Mouse (Mus musculus) stomach, embryonic 15.5 days (tissue): ENCODE measurements around the gene Dnajc4. TPM values are rescaled to one million over a fixed set of nuclear protein-coding genes. Genes with fewer than 3 reads are reported as not detected.
A peak's percentile ranks its signal among the peaks of the same experiment; 100 is the strongest.

ENCODE experiments used
- ATAC-seq: fragments of 200-750 bp; cut with Nextera tagmentation; 2 replicates; pipeline ENCODE4 v1.8.0; 2017; ENCODE audit warnings: low read depth, moderate number of reproducible peaks, moderate TSS enrichment; ENCODE audit not compliant: insufficient read depth, low FRiP score
- H3K27ac ChIP-seq: fragments of 300-500 bp; sonication (generic); 2 replicates; pipeline ENCODE4 v1.5.1; 2015; ENCODE audit warnings: mild to moderate bottlenecking, inconsistent platforms
- H3K27me3 ChIP-seq: fragments of 300-500 bp; sonication (generic); replicated peaks from 2 replicates; pipeline ENCODE4 v1.6.1; 2015; ENCODE audit warnings: inconsistent platforms
- H3K36me3 ChIP-seq: fragments of 300-500 bp; sonication (generic); 2 replicates; pipeline ENCODE4 v1.6.1; 2015; ENCODE audit warnings: inconsistent platforms
- H3K4me1 ChIP-seq: fragments of 300-500 bp; sonication (generic); 2 replicates; pipeline ENCODE4 v1.6.1; 2015; ENCODE audit warnings: inconsistent platforms
- H3K4me2 ChIP-seq: fragments of 300-500 bp; sonication (generic); 2 replicates; pipeline ENCODE4 v1.6.1; 2015; ENCODE audit warnings: mild to moderate bottlenecking, inconsistent platforms
- H3K4me3 ChIP-seq: fragments of 300-500 bp; sonication (generic); replicated peaks from 2 replicates; pipeline ENCODE4 v1.5.1; 2015; ENCODE audit warnings: inconsistent platforms
- H3K9ac ChIP-seq: fragments of 300-500 bp; sonication (generic); 2 replicates; pipeline ENCODE4 v1.6.1; 2015; ENCODE audit warnings: inconsistent platforms
- H3K9me3 ChIP-seq: fragments of 300-500 bp; sonication (generic); 2 replicates; pipeline ENCODE4 v1.6.1; 2016; ENCODE audit warnings: inconsistent platforms
- WGBS: fragments of 180-500 bp; shearing (Covaris S2); methylation state at CpG from one replicate; pipeline ENCODE4 v1.1.7; 2015; 5-methylcytosine and 5-hydroxymethylcytosine counted together
- polyA plus RNA-seq: library from polyadenylated mRNA; unstranded; fragments of >200 nt; fragmentation: Nextera tagmentation; extraction: Ambion mirVana; gene quantifications from 2 replicates; pipeline ENCODE4 v1.2.1, GENCODE M21; 2015

The Dnajc4 gene
- polyA plus RNA-seq, 1 experiment from 2014 or later = 26.4 TPM

DNA sequence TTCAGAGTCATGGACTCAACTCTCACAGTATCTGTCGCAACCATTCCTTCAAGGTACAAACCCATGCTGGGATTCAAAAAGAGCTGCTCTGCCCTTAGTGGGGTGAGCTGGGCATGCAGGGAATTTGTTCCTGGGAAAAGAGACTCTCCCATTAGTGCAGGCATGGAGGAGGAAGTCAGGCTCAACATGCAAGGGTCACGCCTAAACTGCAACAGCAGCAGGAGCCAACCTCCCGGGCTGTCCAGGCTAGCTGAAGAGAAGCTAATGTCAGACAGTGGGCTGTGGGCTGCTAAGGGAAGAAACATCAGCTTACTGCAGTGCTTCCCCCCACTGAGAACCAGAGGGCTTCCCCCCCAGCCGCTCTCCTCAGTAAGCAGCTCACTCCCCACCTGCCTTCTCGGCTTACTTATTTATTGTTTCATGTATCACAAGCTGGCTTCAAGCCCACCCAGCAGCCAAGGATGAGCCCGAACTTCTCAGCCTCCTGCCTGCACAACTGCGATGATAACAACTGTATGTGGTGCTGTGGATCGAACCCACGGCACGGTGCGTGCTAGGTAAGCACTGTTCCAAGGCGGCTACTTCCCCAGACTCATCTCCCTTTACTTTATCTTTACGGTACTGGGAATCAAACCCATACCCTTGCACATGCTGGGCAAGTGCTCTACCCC is 20.0 kb downstream of the Dnajc4 start:
- Histone ChIP-seq H3K27me3 (no peaks in the 10 kb centered on the region), H3K4me3 (no peak overlapping the region), H3K9me3 (no peaks in the 10 kb centered on the region), H3K27ac (peak overlapping the region; percentile 9; the same call in 1 of the 2 replicates), H3K4me1 (peaks cover 61% of the 10 kb centered on the region), H3K9ac (no peak overlapping the region), H3K4me2 (no peak overlapping the region), H3K36me3 (no peaks in the 10 kb centered on the region)
- 75% methylated on average over 13 of the region's 13 CpGs for WGBS
- no peak for ATAC-seq

DNA sequence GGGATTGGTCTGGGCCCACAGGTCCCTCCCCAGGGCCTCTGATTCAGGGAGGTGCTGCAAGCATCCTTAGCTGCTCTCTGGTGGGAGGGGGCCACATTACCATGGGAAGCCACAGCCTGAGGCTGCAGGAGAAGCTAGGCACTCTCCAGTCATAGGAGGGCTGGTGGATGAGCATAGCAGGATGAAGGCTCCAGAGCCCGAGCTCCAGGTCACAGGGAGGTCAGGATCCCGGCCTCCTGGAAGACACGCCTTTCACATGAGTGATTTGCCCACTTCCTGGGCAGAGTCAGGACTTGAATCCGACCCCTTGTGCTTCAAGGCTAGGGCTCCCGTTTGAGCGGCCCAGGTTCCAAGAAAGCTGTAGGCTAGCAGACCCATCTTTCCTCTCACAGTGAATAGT is 20.7 kb downstream of the Dnajc4 start:
- Histone ChIP-seq H3K9ac (peak overlapping the region; percentile 0; the same call in 1 of the 2 replicates), H3K9me3 (no peaks in the 10 kb centered on the region), H3K4me2 (no peak overlapping the region)

DNA sequence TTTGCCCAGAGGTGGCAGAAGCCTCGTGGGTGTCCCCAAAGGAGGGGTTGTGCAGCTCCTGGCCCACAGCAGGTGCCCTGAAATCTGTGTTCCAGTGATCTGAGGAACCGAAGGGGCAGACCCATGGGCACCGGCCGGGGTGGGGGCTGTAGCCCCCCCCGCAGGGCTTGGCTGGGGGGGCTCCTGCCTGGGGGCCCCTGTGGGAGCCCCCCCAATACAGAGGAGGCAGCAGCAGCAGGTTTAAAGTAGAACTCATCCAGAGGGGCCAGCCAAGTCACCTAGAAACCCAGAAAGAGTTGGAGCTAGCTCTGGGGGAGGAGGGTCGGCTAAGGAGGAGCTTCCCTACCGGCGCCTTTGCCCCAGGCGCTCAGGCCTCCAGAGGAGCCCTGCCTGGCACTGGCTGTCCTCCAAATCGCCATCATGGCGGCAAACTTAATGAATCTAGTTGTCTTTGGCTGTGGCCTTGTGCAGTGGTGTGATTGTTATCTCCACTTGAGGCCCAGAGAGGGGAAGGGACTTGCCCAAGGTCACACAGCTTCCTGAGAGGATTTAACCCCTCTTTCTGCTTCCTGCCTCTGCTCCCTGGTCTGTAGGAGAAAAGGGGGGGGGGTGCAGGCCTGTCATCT is 21.8 kb downstream of the Dnajc4 start:
- 28% methylated on average over 11 of the region's 11 CpGs for WGBS
- peak overlapping the region; percentile 69; the same call in 1 of the 2 replicates for H3K4me3 ChIP-seq
- peaks cover 48% of the 10 kb centered on the region for H3K4me1 ChIP-seq

More for the DNA sequence above, 20.7 kb downstream of the Dnajc4 start:
- peaks cover 58% of the 10 kb centered on the region for H3K4me1 ChIP-seq
- 34% methylated on average over 6 of the region's 6 CpGs for WGBS
- peaks cover 5% of the 10 kb centered on the region for H3K36me3 ChIP-seq
- H3K4me3 ChIP-seq = no peak overlapping the region
- H3K27ac ChIP-seq = peak overlapping the region; percentile 49; the same call in 1 of the 2 replicates
- H3K27me3 ChIP-seq = no peaks in the 10 kb centered on the region
- ATAC-seq = no peak

DNA sequence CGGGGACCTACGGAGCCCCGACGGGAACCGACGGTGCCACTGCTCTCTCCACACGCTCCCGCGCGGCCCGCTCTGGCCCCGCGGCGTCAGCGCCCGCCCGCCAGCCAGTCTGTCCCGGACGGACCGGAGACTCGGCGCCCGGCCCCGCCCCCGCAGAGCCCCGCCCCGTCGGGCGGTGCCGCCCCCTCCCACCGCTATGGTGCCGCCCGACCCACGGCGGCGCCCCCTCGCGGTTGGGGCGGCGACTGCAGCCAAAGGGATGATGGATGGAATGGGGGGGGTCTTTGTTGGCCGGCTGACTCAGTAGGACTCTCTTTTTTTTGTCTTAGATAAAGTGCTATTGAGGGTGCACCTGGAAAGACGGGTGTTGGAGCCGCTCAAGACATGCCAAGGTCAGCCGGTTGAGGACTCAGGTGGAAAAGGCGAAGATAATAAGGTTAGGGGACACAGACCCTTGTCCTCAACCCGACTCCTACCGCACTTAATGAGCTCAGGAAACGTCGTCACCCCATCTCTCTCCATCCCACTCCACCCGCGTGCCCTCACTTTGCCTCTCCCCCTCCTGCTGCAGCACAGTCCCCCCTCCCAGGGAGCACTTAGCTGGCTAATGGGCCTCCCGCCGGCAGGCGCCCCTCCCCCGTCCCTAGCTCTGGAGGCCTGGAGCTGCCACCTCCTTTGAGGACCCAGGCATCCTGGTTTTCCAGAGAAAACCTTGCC is 22.5 kb downstream of the Dnajc4 start:
- Histone ChIP-seq H3K9ac (peak overlapping the region; percentile 45), H3K4me2 (peak overlapping the region; percentile 81), H3K27me3 (no peaks in the 10 kb centered on the region), H3K4me3 (peak overlapping the region; percentile 69), H3K4me1 (peaks cover 48% of the 10 kb centered on the region), H3K9me3 (no peaks in the 10 kb centered on the region), H3K36me3 (peaks cover 22% of the 10 kb centered on the region), H3K27ac (peak overlapping the region; percentile 62)
- WGBS = 1% methylated on average over 53 of the region's 55 CpGs
- ATAC-seq = peak; percentile 65

More for the DNA sequence above, 21.8 kb downstream of the Dnajc4 start:
- no peaks in the 10 kb centered on the region for H3K9me3 ChIP-seq
- ATAC-seq = no peak
- 0 out of 2 replicates have a peak overlapping the region, but pooled peaks have one; percentile 5 for H3K9ac ChIP-seq
- H3K27ac ChIP-seq = peak overlapping the region; percentile 49
- H3K36me3 ChIP-seq = peaks cover 15% of the 10 kb centered on the region
- peak overlapping the region; percentile 81 for H3K4me2 ChIP-seq
- no peaks in the 10 kb centered on the region for H3K27me3 ChIP-seq

DNA sequence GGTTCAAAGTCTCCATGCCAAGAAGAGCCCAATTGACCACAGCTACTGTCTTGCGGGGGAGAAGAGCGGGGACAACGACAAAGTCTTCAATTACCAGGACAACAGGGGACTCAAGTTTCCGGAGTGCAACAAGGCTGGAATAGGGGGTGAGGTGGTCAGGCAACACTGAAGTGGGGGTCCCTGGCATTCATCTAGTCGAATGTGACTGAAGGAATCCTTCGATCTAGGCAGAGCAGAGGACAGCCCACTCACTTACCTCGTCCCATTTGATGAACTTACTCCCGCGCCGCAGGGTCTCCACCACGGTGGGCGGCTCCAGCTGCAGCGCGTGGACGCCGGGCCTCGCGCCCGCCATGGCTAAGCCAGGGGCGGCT is 23.1 kb downstream of the Dnajc4 start:
- Histone ChIP-seq H3K9me3 (no peaks in the 10 kb centered on the region), H3K9ac (peak overlapping the region; percentile 45), H3K27ac (peak overlapping the region; percentile 62), H3K27me3 (no peaks in the 10 kb centered on the region), H3K4me3 (peak overlapping the region; percentile 69), H3K36me3 (peaks cover 28% of the 10 kb centered on the region), H3K4me1 (peaks cover 48% of the 10 kb centered on the region), H3K4me2 (peak overlapping the region; percentile 81)
- no peak for ATAC-seq
- WGBS = under 1% methylated on average over 20 of the region's 20 CpGs

DNA sequence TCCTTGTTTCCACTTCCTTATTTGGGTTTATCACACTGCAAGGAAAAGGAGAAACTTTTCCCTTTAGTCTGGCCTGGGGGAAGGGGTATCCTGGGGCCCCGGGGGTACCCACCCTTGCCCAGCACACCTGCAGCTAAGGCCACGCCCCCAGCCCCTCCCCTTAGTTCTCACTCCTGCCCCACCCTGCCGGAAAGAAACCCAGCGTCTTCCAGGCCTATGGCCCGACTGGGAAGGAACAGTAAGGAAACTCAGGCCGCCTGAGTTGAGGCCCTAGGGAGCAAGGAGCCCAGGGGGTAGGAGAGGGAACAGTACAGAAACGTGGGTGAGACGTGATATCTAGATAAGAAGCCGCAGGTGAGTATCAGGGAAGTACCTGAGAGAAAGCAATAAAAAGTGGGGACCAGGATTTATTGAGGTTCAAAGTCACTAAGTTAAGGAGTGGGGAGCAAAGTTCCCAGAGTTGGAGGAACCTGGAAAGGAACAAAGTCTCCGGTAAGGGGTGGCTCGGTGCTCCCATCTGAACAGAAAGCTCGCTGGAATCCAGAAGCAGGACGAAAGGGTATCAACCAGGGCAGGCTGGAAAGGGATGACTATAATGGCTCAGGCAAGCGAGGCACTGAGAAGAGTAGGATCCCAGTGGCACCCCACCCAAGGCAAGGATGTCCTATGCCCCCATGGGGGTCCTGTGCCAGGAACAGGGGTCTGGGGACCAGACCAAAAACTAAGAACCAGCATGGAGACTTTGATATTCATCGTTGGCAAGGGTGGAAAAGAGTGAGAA is 23.7 kb downstream of the Dnajc4 start:
- H3K27ac ChIP-seq = peak overlapping the region; percentile 62
- no peaks in the 10 kb centered on the region for H3K9me3 ChIP-seq
- H3K4me1 ChIP-seq = peaks cover 46% of the 10 kb centered on the region
- H3K36me3 ChIP-seq = peaks cover 34% of the 10 kb centered on the region
- no peaks in the 10 kb centered on the region for H3K27me3 ChIP-seq
- H3K9ac ChIP-seq = peak overlapping the region; percentile 45
- ATAC-seq = peak; percentile 42; the same call in 1 of the 2 replicates
- H3K4me3 ChIP-seq = peak overlapping the region; percentile 69
- peak overlapping the region; percentile 81 for H3K4me2 ChIP-seq
- WGBS = 9% methylated on average over 15 of the region's 15 CpGs

DNA sequence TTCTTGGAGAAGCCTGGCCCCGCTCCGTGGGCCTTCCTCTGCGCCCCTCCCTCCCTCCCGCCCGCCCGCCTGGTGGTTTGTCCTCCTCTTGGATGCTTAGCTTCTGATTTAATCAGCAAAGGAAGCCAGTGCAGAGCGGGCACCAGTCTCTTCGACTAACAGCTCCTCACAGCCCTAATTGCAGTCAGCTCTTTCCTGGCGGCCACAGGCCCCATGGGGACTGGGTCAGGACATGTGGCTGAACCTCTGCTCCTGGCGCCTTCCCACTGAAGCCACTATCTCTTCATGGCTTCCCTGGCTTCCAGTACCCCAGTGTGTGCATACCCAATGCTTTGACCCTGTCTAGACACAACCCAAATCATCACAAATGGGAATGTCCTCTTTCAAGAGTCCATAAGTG is 35.9 kb downstream of the Dnajc4 start:
- Histone ChIP-seq H3K9me3 (no peaks in the 10 kb centered on the region), H3K27me3 (no peaks in the 10 kb centered on the region), H3K4me1 (peaks cover 12% of the 10 kb centered on the region), H3K4me3 (no peak overlapping the region), H3K27ac (no peak overlapping the region), H3K36me3 (peaks cover 62% of the 10 kb centered on the region), H3K4me2 (no peak overlapping the region), H3K9ac (no peak overlapping the region)
- ATAC-seq = no peak
- 83% methylated on average over 10 of the region's 10 CpGs for WGBS

DNA sequence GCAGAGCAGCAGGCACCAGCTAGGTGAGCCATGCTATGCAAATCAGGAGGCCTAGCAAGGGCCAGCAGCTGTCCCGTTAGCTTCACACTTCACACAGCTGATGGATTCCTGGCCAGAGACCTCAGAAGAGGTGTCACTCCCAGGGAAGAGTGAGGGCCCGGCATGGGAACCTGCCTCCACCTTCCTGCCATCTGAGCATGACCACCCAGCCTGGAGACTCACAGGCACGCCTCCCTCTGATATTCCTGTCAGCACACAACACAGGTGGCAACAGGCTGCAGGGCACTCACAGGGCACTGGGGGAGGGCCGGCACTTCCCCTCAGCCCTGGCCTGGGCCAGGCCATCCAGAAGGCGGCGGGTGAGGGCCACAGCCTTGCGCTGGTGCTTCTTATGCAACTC is 36.9 kb downstream of the Dnajc4 start:
- no peaks in the 10 kb centered on the region for H3K9me3 ChIP-seq
- no peaks in the 10 kb centered on the region for H3K27me3 ChIP-seq
- H3K4me1 ChIP-seq = peaks cover 12% of the 10 kb centered on the region
- H3K4me2 ChIP-seq = no peak overlapping the region
- H3K27ac ChIP-seq = no peak overlapping the region
- no peak for ATAC-seq
- H3K4me3 ChIP-seq = no peak overlapping the region
- no peak overlapping the region for H3K9ac ChIP-seq
- 62% methylated on average over 7 of the region's 7 CpGs for WGBS
- peaks cover 57% of the 10 kb centered on the region for H3K36me3 ChIP-seq

DNA sequence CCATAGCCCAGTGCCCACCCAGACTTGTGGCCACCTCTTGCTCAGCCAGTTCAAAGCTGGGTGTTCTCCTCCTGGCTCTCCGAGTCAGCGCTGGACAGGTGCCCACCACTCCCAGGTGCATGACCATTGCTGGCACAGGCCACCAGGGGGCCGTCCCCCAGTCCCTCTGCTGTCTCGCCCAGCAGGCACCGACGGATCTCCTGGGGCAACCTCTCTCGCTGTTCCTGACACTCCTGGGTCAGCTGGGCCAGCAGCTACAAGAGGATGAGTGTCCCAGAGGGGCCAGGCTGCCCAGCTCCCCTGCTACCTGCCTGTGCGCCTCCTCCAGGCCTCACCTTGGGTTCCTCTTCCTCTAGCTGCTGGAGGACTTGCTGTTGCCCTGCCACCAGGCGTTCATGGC is 38.3 kb downstream of the Dnajc4 start:
- 49% methylated on average over 9 of the region's 9 CpGs for WGBS
- peaks cover 15% of the 10 kb centered on the region for H3K4me1 ChIP-seq
- H3K27me3 ChIP-seq = no peaks in the 10 kb centered on the region
- ATAC-seq = no peak
- H3K4me2 ChIP-seq = no peak overlapping the region
- no peaks in the 10 kb centered on the region for H3K9me3 ChIP-seq
- no peak overlapping the region for H3K4me3 ChIP-seq
- no peak overlapping the region for H3K27ac ChIP-seq
- H3K36me3 ChIP-seq = peaks cover 45% of the 10 kb centered on the region
- H3K9ac ChIP-seq = no peak overlapping the region

DNA sequence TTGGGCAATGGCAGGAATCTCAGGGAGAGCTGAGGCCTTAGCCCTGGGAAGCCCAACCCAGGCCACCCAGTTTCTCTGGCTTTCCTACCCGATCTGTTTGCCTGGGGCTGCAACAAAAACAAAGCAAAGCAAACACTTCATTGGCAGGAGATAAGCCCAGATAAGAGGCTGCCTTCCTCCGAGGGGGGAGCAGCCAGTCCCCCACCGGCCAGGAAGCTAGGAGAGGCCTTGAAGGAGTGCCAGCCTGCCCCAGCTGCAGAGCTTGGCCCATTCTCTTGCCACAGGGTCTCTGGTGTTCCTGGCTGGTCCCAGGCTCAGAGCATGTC is 39.7 kb downstream of the Dnajc4 start:
- peaks cover 15% of the 10 kb centered on the region for H3K4me1 ChIP-seq
- peak overlapping the region; percentile 59 for H3K4me3 ChIP-seq
- peak; percentile 29 for ATAC-seq
- peak overlapping the region; percentile 97 for H3K27ac ChIP-seq
- 8% methylated on average over 3 of the region's 3 CpGs for WGBS
- no peaks in the 10 kb centered on the region for H3K27me3 ChIP-seq
- peak overlapping the region; percentile 78 for H3K4me2 ChIP-seq
- peak overlapping the region; percentile 4; the same call in 1 of the 2 replicates for H3K9ac ChIP-seq
- H3K9me3 ChIP-seq = no peaks in the 10 kb centered on the region
- peaks cover 33% of the 10 kb centered on the region for H3K36me3 ChIP-seq

DNA sequence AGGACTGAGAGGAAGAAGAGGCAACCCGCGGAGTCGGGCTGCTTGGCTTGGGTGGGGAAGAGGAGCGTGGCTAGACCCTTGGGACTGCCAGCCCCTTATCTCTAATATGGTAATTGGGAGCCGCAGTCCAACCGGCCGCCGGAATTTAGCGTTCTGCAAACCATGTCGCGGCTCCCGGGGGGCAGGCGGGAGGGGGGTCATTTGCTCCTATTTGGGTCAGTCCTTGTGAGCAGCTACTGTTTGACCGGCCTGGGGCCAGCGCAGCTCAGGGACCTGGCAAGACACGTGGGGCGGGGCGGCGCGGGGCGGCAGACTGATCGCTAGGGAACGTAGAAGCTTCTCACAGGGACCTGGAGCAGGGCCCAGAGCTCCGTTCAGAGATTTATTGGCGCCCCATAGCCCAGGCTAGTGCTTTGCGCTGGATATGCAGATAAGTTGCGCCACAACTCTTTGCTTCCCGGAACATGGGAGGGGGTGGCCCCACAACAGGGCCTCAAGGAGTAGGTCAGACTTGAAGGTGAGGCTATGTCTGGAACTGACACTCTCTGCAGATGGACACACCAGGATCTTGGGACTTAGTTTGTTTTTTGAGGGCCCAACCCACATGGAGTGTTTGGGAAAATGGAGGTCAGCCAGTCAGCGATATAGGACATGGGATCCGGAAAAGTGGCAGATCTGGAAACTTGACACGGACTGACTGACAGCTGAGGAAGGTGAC is 40.2 kb downstream of the Dnajc4 start:
- peaks cover 16% of the 10 kb centered on the region for H3K4me1 ChIP-seq
- no peaks in the 10 kb centered on the region for H3K27me3 ChIP-seq
- peak overlapping the region; percentile 59 for H3K4me3 ChIP-seq
- H3K4me2 ChIP-seq = peak overlapping the region; percentile 78
- ATAC-seq = peak; percentile 29
- H3K9me3 ChIP-seq = no peaks in the 10 kb centered on the region
- H3K36me3 ChIP-seq = peaks cover 28% of the 10 kb centered on the region
- 3% methylated on average over 31 of the region's 31 CpGs for WGBS
- peak overlapping the region; percentile 97 for H3K27ac ChIP-seq
- H3K9ac ChIP-seq = peak overlapping the region; percentile 4
